ENCODE assay signal across 15 mouse cellular contexts in genomic region chr15:83683051-83683561, GRCm38 (mm10). TPM values are rescaled to one million over a fixed set of nuclear protein-coding genes. Genes with fewer than 3 reads are reported as not detected.
DNase-seq lines count a peak whose midpoint lies in the region; ATAC-seq and TF ChIP-seq lines count a peak whose summit lies in the region.
"Had no signal": no experiment of that assay in that cellular context is flagged by ENCODE, and none has a peak within 500 bp of the region (broad histone marks: within the 10 kb centered on the region; RNA-seq: fewer than 3 reads in every experiment).

No protein-coding gene starts in this region.

- no peak overlapping the region for H3K9ac ChIP-seq in embryonic facial prominence, embryonic 15.5 days
- H3K9ac ChIP-seq in lung, embryonic 15.5 days: no peak overlapping the region
- H3K9ac ChIP-seq: liver, embryonic 15.5 days had no signal

- intact Hi-C loops in gastrocnemius, adult 2 months (cut with DNase I): no loop called here
- intact Hi-C loops in gastrocnemius, postnatal 14 days (cut with DNase I; ENCODE audit: low total_unique reads): no loop called here

- H3K36me3 ChIP-seq in embryonic facial prominence, embryonic 15.5 days: no peaks in the 10 kb centered on the region
- no peaks in the 10 kb centered on the region for H3K36me3 ChIP-seq in lung, embryonic 15.5 days
- H3K36me3 ChIP-seq: liver, embryonic 15.5 days had no signal

- no peak overlapping the region for H3K4me2 ChIP-seq in embryonic facial prominence, embryonic 15.5 days (replicated peaks)
- H3K4me2 ChIP-seq in lung, embryonic 15.5 days: no peak overlapping the region
- H3K4me2 ChIP-seq: liver, embryonic 15.5 days had no signal

- no peak overlapping the region for H3K27ac ChIP-seq in gastrocnemius, adult 2 months
- peak overlapping the region; percentile 60 for H3K27ac ChIP-seq in embryonic facial prominence, embryonic 15.5 days (replicated peaks)
- H3K27ac ChIP-seq in lung, embryonic 15.5 days: peak overlapping the region; percentile 67
- H3K27ac ChIP-seq: liver, embryonic 15.5 days had no signal

- peaks cover 7% of the 10 kb centered on the region; the same call in 1 of the 2 replicates for H3K27me3 ChIP-seq in embryonic facial prominence, embryonic 15.5 days
- H3K27me3 ChIP-seq in lung, embryonic 15.5 days: no peaks in the 10 kb centered on the region; the same call in 1 of the 2 replicates

- peak; percentile 60 for ATAC-seq in embryonic facial prominence, embryonic 15.5 days (ENCODE audit: insufficient number of reproducible peaks, low FRiP score, low TSS enrichment, low read depth)
- ATAC-seq in lung, embryonic 15.5 days (ENCODE audit: borderline replicate concordance, extremely low read depth, low FRiP score, low TSS enrichment): peak; percentile 76
- ATAC-seq: midbrain, embryonic 16.5 days had no signal

- peaks cover 36% of the 10 kb centered on the region for H3K4me1 ChIP-seq in embryonic facial prominence, embryonic 15.5 days
- peaks cover 38% of the 10 kb centered on the region for H3K4me1 ChIP-seq in lung, embryonic 15.5 days
- H3K4me1 ChIP-seq: liver, embryonic 15.5 days had no signal

- no peaks in the 10 kb centered on the region for H3K9me3 ChIP-seq in embryonic facial prominence, embryonic 15.5 days (replicated peaks)
- no peaks in the 10 kb centered on the region for H3K9me3 ChIP-seq in lung, embryonic 15.5 days
- H3K9me3 ChIP-seq: liver, embryonic 15.5 days had no signal

- TF ChIP-seq CTCF in gastrocnemius, adult 2 months (IDR thresholded peaks at IDR 0.05): no peak

- DNase-seq in gastrocnemius, adult 2 months: peak; percentile 34
- DNase-seq in gastrocnemius, postnatal 14 days: no peak
- peak; percentile 70 for DNase-seq in MN1 (ENCODE audit: low spot score)
- no peak for DNase-seq in cerebellum, postnatal 10 days
- DNase-seq in adrenal gland, postnatal 36 days: no peak
- no peak for DNase-seq in layer of hippocampus, adult 11-12 months (ENCODE audit: low spot score)
- DNase-seq: adrenal gland, postnatal 14 days; cerebellum, adult 11-12 months; layer of hippocampus, postnatal 36 days; spleen, adult 18-20 months; thymus, postnatal 14 days had no signal

- WGBS in embryonic facial prominence, embryonic 15.5 days: 15% methylated on average over 15 of the region's 15 CpGs
- 26% methylated on average over 15 of the region's 15 CpGs for WGBS in lung, embryonic 15.5 days

- no peak overlapping the region for H3K4me3 ChIP-seq in gastrocnemius, adult 2 months
- no peak overlapping the region for H3K4me3 ChIP-seq in embryonic facial prominence, embryonic 15.5 days (replicated peaks)
- no peak overlapping the region for H3K4me3 ChIP-seq in lung, embryonic 15.5 days
- H3K4me3 ChIP-seq: liver, embryonic 15.5 days had no signal

RNA-seq across cellular contexts. Expression of gene Scube1, which starts 41.7 kb away (rescaled TPM):
- total RNA-seq in gastrocnemius, adult 2 months (2021): under 1 TPM; 0.18 to 0.45 TPM
- 1 to 10 TPM; 1.2 to 1.7 TPM for total RNA-seq in gastrocnemius, postnatal 14 days (2021)
- 11.1 and 14.5 TPM in 2 replicates for polyA plus RNA-seq in embryonic facial prominence, embryonic 15.5 days (2015; fragmentation: Nextera tagmentation; extraction: Ambion mirVana)
- polyA plus RNA-seq in lung, embryonic 15.5 days (2015; fragmentation: Nextera tagmentation; extraction: Ambion mirVana): 4.2 and 4.6 TPM in 2 replicates
- 1 to 10 TPM; 4.4 to 4.6 TPM for total RNA-seq in adrenal gland, postnatal 36 days (2021)

Comparison
In these comparisons a context has a peak if more than half of its experiments do, and no peak if none do; other contexts are left out.
1. DNase-seq: peak in gastrocnemius, adult 2 months (single experiment) and MN1 (single experiment); none in gastrocnemius, postnatal 14 days (single experiment), cerebellum, postnatal 10 days (0 of 2), adrenal gland, postnatal 36 days (0 of 2) and layer of hippocampus, adult 11-12 months (single experiment).